Mouse (Mus musculus) brown adipose tissue, adult 24 weeks (tissue): Measurements from ENCODE around the gene Bbc3. TPM values are rescaled to one million over a fixed set of nuclear protein-coding genes. Genes with fewer than 3 reads are reported as not detected.

Source experiments
- H3K27ac ChIP-seq: fragments of 200-500 bp; replicated peaks from 2 replicates; pipeline ENCODE4 v1.5.1; 2012; ENCODE audit warnings: low read depth, mild to moderate bottlenecking, low read length
- H3K4me1 ChIP-seq: fragments of 200-500 bp; 2 replicates; pipeline ENCODE4 v1.6.1; 2012; ENCODE audit warnings: low read length, mixed read lengths; ENCODE audit not compliant: control insufficient read depth, insufficient read depth, insufficient read length
- H3K4me3 ChIP-seq: fragments of 200-500 bp; 2 replicates; pipeline ENCODE4 v1.5.1; 2012; ENCODE audit warnings: low read depth, mild to moderate bottlenecking, low read length, moderate library complexity; ENCODE audit not compliant: insufficient read depth
- polyA plus RNA-seq: library from polyadenylated mRNA; stranded (reverse); fragments of >200 nt; gene quantifications from 2 replicates; pipeline ENCODE4 v1.2.4, GENCODE M21; 2012; ENCODE audit not compliant: missing spikeins, insufficient read depth, insufficient read length

Bbc3 gene
- polyA plus RNA-seq, 1 experiment: 5.0 TPM

GRCm38 (mm10) chr7:16366669-16367068 is 58.5 kb downstream of the Bbc3 start:
- Histone ChIP-seq H3K4me1 (peaks cover 9% of the 10 kb centered on the region; the same call in 1 of the 2 replicates), H3K4me3 (no peak overlapping the region), H3K27ac (no peak overlapping the region)

Other genes with a start within 250 kb of the Bbc3 start
- not detected in 2 replicates for gene Zfp541, start 246.6 kb upstream of the Bbc3 start, polyA plus RNA-seq
- 132 and 141 TPM in 2 replicates for gene Napa, start 209.9 kb upstream of the Bbc3 start, polyA plus RNA-seq
- gene Kptn, start 188.5 kb upstream of the Bbc3 start, polyA plus RNA-seq: 13.2 and 18.1 TPM in 2 replicates
- gene Slc8a2, start 178.6 kb upstream of the Bbc3 start, polyA plus RNA-seq: not detected in 2 replicates
- gene Meis3, start 133.3 kb upstream of the Bbc3 start, polyA plus RNA-seq: 1.6 and 3.1 TPM in 2 replicates
- 7.3 and 8.3 TPM in 2 replicates for gene Dhx34, start 86.4 kb upstream of the Bbc3 start, polyA plus RNA-seq
- 0.40 and 0.46 TPM in 2 replicates for gene C5ar2, start 64.2 kb upstream of the Bbc3 start, polyA plus RNA-seq
- gene C5ar1, start 48.9 kb upstream of the Bbc3 start, polyA plus RNA-seq: 3.6 and 5.2 TPM in 2 replicates
- gene Inafm1, start 34.8 kb upstream of the Bbc3 start, polyA plus RNA-seq: 16.0 and 17.2 TPM in 2 replicates
- 26.4 and 28.6 TPM in 2 replicates for gene Ccdc9, start 21.6 kb upstream of the Bbc3 start, polyA plus RNA-seq
- 22.5 and 31.0 TPM in 2 replicates for gene Sae1, start 79.4 kb downstream of the Bbc3 start, polyA plus RNA-seq
- gene Zc3h4, start 92.5 kb downstream of the Bbc3 start, polyA plus RNA-seq: 11.0 and 12.2 TPM in 2 replicates
- 58.0 and 62.4 TPM in 2 replicates for gene Tmem160, start 144.4 kb downstream of the Bbc3 start, polyA plus RNA-seq
- gene Npas1, start 169.3 kb downstream of the Bbc3 start, polyA plus RNA-seq: not detected in 2 replicates